Mouse (Mus musculus): ENCODE results near the gene Sp1.

Gene Sp1

DNA sequence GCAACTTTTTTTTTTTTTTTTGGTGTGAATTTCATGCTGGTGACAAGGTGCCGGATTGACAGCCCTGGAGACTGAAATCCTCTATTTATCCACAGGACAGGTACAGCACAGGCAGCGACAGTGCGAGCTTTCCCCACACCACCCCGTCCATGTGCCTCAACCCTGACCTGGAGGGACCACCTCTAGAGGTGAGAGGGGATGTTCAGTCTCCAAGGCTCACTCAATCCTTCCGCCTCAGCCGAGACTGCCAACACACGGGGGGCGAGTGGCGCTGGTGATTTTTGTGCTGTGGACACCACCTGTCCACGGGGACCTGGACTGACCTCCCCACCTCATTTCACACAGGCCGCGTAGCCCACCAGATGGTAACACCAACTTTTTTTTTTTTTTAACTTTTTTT lies 79.9 kb downstream of the Sp1 start:
- DNase-seq: no peak
